Mouse (Mus musculus) midbrain, postnatal 0 days (tissue): Measurements from ENCODE around the gene Klhdc3. TPM values are rescaled to one million over a fixed set of nuclear protein-coding genes. Genes with fewer than 3 reads are reported as not detected.

Experiments used
- ATAC-seq: fragments of 200-750 bp; cut with Nextera tagmentation; 2 replicates; pipeline ENCODE4 v1.8.0; 2017; ENCODE audit warnings: moderate number of reproducible peaks, mild to moderate bottlenecking, moderate TSS enrichment, moderate library complexity; ENCODE audit not compliant: low FRiP score
- DNase-seq: peaks from one replicate; pipeline ENCODE4 v3.0.0-alpha.2; 2015; ENCODE audit warnings: low spot score
- H3K27ac ChIP-seq: fragments of 300-500 bp; sonication (generic); 2 replicates; pipeline ENCODE4 v1.5.1; 2014; ENCODE audit warnings: low read depth, mild to moderate bottlenecking, low read length, mixed read lengths
- H3K27me3 ChIP-seq: fragments of 300-500 bp; sonication (generic); 2 replicates; pipeline ENCODE4 v1.6.1; 2014; ENCODE audit warnings: low read length, control low read depth, mixed read lengths; ENCODE audit not compliant: insufficient read depth
- H3K36me3 ChIP-seq: fragments of 300-500 bp; sonication (generic); 2 replicates; pipeline ENCODE4 v1.6.1; 2014; ENCODE audit warnings: low read length, control low read depth, mixed read lengths; ENCODE audit not compliant: insufficient read depth
- H3K4me1 ChIP-seq: fragments of 300-500 bp; sonication (generic); 2 replicates; pipeline ENCODE4 v1.6.1; 2014; ENCODE audit warnings: mild to moderate bottlenecking, control low read depth, antibody characterized with exemption, low read length, mixed read lengths; ENCODE audit not compliant: insufficient read depth
- H3K4me2 ChIP-seq: fragments of 300-500 bp; sonication (generic); 2 replicates; pipeline ENCODE4 v1.6.1; 2014; ENCODE audit warnings: low read depth, mild to moderate bottlenecking, low read length, mixed read lengths; ENCODE audit not compliant: poor library complexity, severe bottlenecking
- H3K4me3 ChIP-seq: fragments of 300-500 bp; sonication (generic); 2 replicates; pipeline ENCODE4 v1.5.1; 2014; ENCODE audit warnings: low read depth, mild to moderate bottlenecking, low read length, moderate library complexity
- H3K9ac ChIP-seq: fragments of 300-500 bp; sonication (generic); replicated peaks from 2 replicates; pipeline ENCODE4 v1.6.1; 2014; ENCODE audit warnings: mild to moderate bottlenecking, low read length, moderate library complexity, mixed read lengths; ENCODE audit not compliant: poor library complexity, severe bottlenecking
- H3K9me3 ChIP-seq: fragments of 300-500 bp; sonication (generic); 2 replicates; pipeline ENCODE4 v1.6.1; 2016; ENCODE audit warnings: low read length, control low read depth
- CTCF ChIP-seq: IDR thresholded peaks from 2 replicates; pipeline ENCODE4 v1.5.1; 2016; ENCODE audit warnings: antibody characterized with exemption, mild to moderate bottlenecking
- WGBS: fragments of 180-500 bp; shearing (Covaris S2); extraction: QIAGEN DNeasy Blood & Tissue Kit; methylation state at CpG from one replicate; pipeline ENCODE4 v1.1.7; 2014; 5-methylcytosine and 5-hydroxymethylcytosine counted together
- polyA plus RNA-seq: library from polyadenylated mRNA; unstranded; fragments of >200 nt; fragmentation: Nextera tagmentation; extraction: Ambion mirVana; gene quantifications from 2 replicates; pipeline ENCODE4 v1.2.1, GENCODE M21; 2015
- total RNA-seq: library from RNA; depleted of rRNA; stranded (reverse); fragments of >200 nt; gene quantifications from 2 replicates; pipeline ENCODE4 v1.2.3, GENCODE M21; 2014

Klhdc3 gene
- total and polyA plus RNA-seq, 2 experiments from 2014 or later, result 98.7 to 185 TPM

- no peak for DNase-seq
- 94% methylated on average over 26 of the region's 26 CpGs for WGBS
These were observed 45.3 kb upstream of the Klhdc3 start for GRCm38 (mm10) chr17:46725731-46726645.

GRCm38 (mm10) chr17:46725273-46725672, 44.6 kb upstream of the Klhdc3 start:
- Histone ChIP-seq H3K9me3 (no peaks in the 10 kb centered on the region), H3K27ac (no peak overlapping the region), H3K36me3 (peaks cover 25% of the 10 kb centered on the region), H3K4me2 (no peak overlapping the region), H3K9ac (no peak overlapping the region), H3K4me3 (no peak overlapping the region), H3K4me1 (no peaks in the 10 kb centered on the region), H3K27me3 (no peaks in the 10 kb centered on the region)
- WGBS, result 52% methylated on average over 9 of the region's 9 CpGs
- peak; percentile 65 for TF ChIP-seq CTCF
- ATAC-seq (peak; percentile 27; the same call in 1 of the 2 replicates), DNase-seq (peak; percentile 55)

More at GRCm38 (mm10) chr17:46725731-46726645, 45.3 kb upstream of the Klhdc3 start:
- H3K27me3 ChIP-seq, result no peaks in the 10 kb centered on the region
- H3K4me2 ChIP-seq, result no peak overlapping the region
- H3K36me3 ChIP-seq, result peaks cover 21% of the 10 kb centered on the region
- no peaks in the 10 kb centered on the region for H3K4me1 ChIP-seq
- H3K4me3 ChIP-seq, result no peak overlapping the region
- H3K9ac ChIP-seq, result no peak overlapping the region
- no peaks in the 10 kb centered on the region for H3K9me3 ChIP-seq
- ATAC-seq, result no peak
- no peak overlapping the region for H3K27ac ChIP-seq
- no peak for TF ChIP-seq CTCF

GRCm38 (mm10) chr17:46724477-46725084, 43.9 kb upstream of the Klhdc3 start:
- H3K27me3 ChIP-seq, result no peaks in the 10 kb centered on the region
- ATAC-seq (no peak), DNase-seq (no peak)
- H3K4me1 ChIP-seq, result no peaks in the 10 kb centered on the region
- H3K36me3 ChIP-seq, result peaks cover 26% of the 10 kb centered on the region
- H3K27ac ChIP-seq, result no peak overlapping the region
- no peak overlapping the region for H3K4me2 ChIP-seq
- no peak overlapping the region for H3K4me3 ChIP-seq
- TF ChIP-seq CTCF, result no peak
- H3K9me3 ChIP-seq, result no peaks in the 10 kb centered on the region
- WGBS, result 83% methylated on average over 19 of the region's 20 CpGs
- H3K9ac ChIP-seq, result no peak overlapping the region

- 91% methylated on average over 7 of the region's 7 CpGs for WGBS
- Histone ChIP-seq H3K9me3 (no peaks in the 10 kb centered on the region), H3K4me3 (no peak overlapping the region), H3K36me3 (peaks cover 33% of the 10 kb centered on the region), H3K27ac (no peak overlapping the region), H3K4me2 (no peak overlapping the region), H3K4me1 (no peaks in the 10 kb centered on the region), H3K9ac (no peak overlapping the region), H3K27me3 (no peaks in the 10 kb centered on the region)
- no peak for TF ChIP-seq CTCF
- ATAC-seq, result no peak
- DNase-seq, result no peak
These were observed 40.4 kb upstream of the Klhdc3 start for GRCm38 (mm10) chr17:46721077-46721476.

GRCm38 (mm10) chr17:46714756-46715481, 34.2 kb upstream of the Klhdc3 start:
- no peak overlapping the region for H3K4me2 ChIP-seq
- no peak overlapping the region for H3K9ac ChIP-seq
- DNase-seq (no peak), ATAC-seq (no peak)
- no peak for TF ChIP-seq CTCF
- peaks cover 23% of the 10 kb centered on the region for H3K36me3 ChIP-seq
- no peak overlapping the region for H3K4me3 ChIP-seq
- H3K27ac ChIP-seq, result no peak overlapping the region
- H3K9me3 ChIP-seq, result no peaks in the 10 kb centered on the region
- peaks cover 7% of the 10 kb centered on the region for H3K4me1 ChIP-seq
- WGBS, result 95% methylated on average over 11 of the region's 11 CpGs
- H3K27me3 ChIP-seq, result no peaks in the 10 kb centered on the region
